In the genomic region with DNA sequence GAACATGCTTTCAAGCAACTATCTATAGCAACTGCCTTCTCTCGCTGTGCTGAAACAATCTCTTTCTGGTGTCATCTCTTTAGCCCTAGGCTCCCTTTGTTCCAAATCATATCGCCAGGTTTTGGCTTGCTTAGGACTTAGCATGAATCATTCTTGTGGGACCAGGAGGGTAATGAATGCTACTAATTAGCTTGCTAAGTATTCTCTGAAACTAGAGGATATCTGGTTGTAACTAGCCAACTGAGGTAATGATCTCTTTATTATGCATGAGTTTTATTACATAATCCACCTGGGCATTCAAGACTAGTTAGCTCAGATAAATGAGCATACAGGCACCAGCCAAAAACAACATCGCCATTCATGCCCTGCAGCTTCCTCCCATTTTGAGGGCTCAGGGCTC, we compare ENCODE assay signal across 23 mouse cellular contexts. TPM values are rescaled to one million over a fixed set of nuclear protein-coding genes. Genes with fewer than 3 reads are reported as not detected.
DNase-seq lines count a peak whose midpoint lies in the region; ATAC-seq and TF ChIP-seq lines count a peak whose summit lies in the region.
"Had no signal": no experiment of that assay in that cellular context is flagged by ENCODE, and none has a peak within 500 bp of the region (broad histone marks: within the 10 kb centered on the region; RNA-seq: fewer than 3 reads in every experiment).

No protein-coding gene starts in this region.

- no peak for ATAC-seq in kidney, embryonic 15.5 days (replicated peaks; ENCODE audit: low FRiP score)
- peak; percentile 43; the same call in 1 of the 2 replicates for ATAC-seq in hindbrain, embryonic 15.5 days (ENCODE audit: low FRiP score, low read depth)
- ATAC-seq: activated CD4-positive, CD25-positive, alpha-beta regulatory T cell, adult 4 months; CD4-positive, CD25-positive, alpha-beta regulatory T cell, adult 4 months; forebrain, embryonic 15.5 days; intestine, embryonic 15.5 days had no signal

- H3K4me3 ChIP-seq in kidney, embryonic 15.5 days (replicated peaks) = no peak overlapping the region
- no peak overlapping the region for H3K4me3 ChIP-seq in hindbrain, embryonic 15.5 days
- H3K4me3 ChIP-seq: embryonic facial prominence, embryonic 13.5 days; forebrain, embryonic 15.5 days; heart, adult 2 months; heart, embryonic 15.5 days; intestine, embryonic 15.5 days had no signal

- H3K4me2 ChIP-seq in kidney, embryonic 15.5 days = no peak overlapping the region
- H3K4me2 ChIP-seq in hindbrain, embryonic 15.5 days = no peak overlapping the region
- H3K4me2 ChIP-seq: embryonic facial prominence, embryonic 13.5 days; forebrain, embryonic 15.5 days; heart, embryonic 11.5 days; heart, embryonic 15.5 days; intestine, embryonic 15.5 days had no signal

- H3K9ac ChIP-seq in kidney, embryonic 15.5 days = no peak overlapping the region
- H3K9ac ChIP-seq in hindbrain, embryonic 15.5 days = no peak overlapping the region
- H3K9ac ChIP-seq: embryonic facial prominence, embryonic 13.5 days; forebrain, embryonic 15.5 days; heart, embryonic 15.5 days; intestine, embryonic 15.5 days had no signal

- intact Hi-C loops in left cerebral cortex, postnatal 4 days (cut with DNase I) = no loop called here

- no peaks in the 10 kb centered on the region for H3K36me3 ChIP-seq in kidney, embryonic 15.5 days
- no peaks in the 10 kb centered on the region for H3K36me3 ChIP-seq in hindbrain, embryonic 15.5 days
- H3K36me3 ChIP-seq: embryonic facial prominence, embryonic 13.5 days; forebrain, embryonic 15.5 days; G1E; heart, embryonic 15.5 days; intestine, embryonic 15.5 days had no signal

- 0 out of 2 replicates have a peak, but pooled peaks cover 3% of the 10 kb centered on the region for H3K4me1 ChIP-seq in kidney, embryonic 15.5 days
- H3K4me1 ChIP-seq in hindbrain, embryonic 15.5 days (replicated peaks) = peaks cover 23% of the 10 kb centered on the region
- H3K4me1 ChIP-seq: embryonic facial prominence, embryonic 13.5 days; heart, embryonic 15.5 days; intestine, embryonic 15.5 days had no signal

- DNase-seq in heart, adult 11 months = peak; percentile 27
- DNase-seq in heart, postnatal 4 days = no peak
- peak; percentile 20 for DNase-seq in kidney, adult 9 months
- peak; percentile 40 for DNase-seq in brain, embryonic 14.5 days (ENCODE audit: low read depth)
- no peak for DNase-seq in adrenal gland, postnatal 36 days
- no peak for DNase-seq in left cerebral cortex, postnatal 4 days
- DNase-seq: adrenal gland, postnatal 14 days; B cell, adult 2 months; cerebellum, adult 8-10 months; cerebellum, postnatal 25 days; gastrocnemius, postnatal 36 days; heart, adult 2 months; heart, postnatal 14 days had no signal

- 86% methylated on average over 3 of the region's 3 CpGs for WGBS in kidney, embryonic 15.5 days
- 55% methylated on average over 3 of the region's 3 CpGs for WGBS in hindbrain, embryonic 15.5 days

- H3K27ac ChIP-seq in kidney, embryonic 15.5 days = no peak overlapping the region
- H3K27ac ChIP-seq in hindbrain, embryonic 15.5 days (replicated peaks) = no peak overlapping the region
- H3K27ac ChIP-seq: embryonic facial prominence, embryonic 13.5 days; forebrain, embryonic 15.5 days; heart, adult 2 months; heart, embryonic 15.5 days; intestine, embryonic 15.5 days had no signal

- TF ChIP-seq POLR2A in brain, embryonic 14.5 days (IDR thresholded peaks at IDR 0.05; ENCODE audit: borderline replicate concordance, extremely low read depth, insufficient read depth, insufficient read length, poor library complexity, severe bottlenecking) = no peak

- H3K9me3 ChIP-seq in kidney, embryonic 15.5 days (replicated peaks) = peaks cover 6% of the 10 kb centered on the region; the same call in 1 of the 2 replicates
- H3K9me3 ChIP-seq in hindbrain, embryonic 15.5 days = no peaks in the 10 kb centered on the region
- H3K9me3 ChIP-seq: forebrain, embryonic 15.5 days; heart, embryonic 15.5 days; intestine, embryonic 15.5 days had no signal

- TF ChIP-seq CTCF in brain, embryonic 14.5 days (IDR thresholded peaks at IDR 0.05; ENCODE audit: borderline replicate concordance, extremely low read depth, insufficient read depth, insufficient read length) = no peak

- no peaks in the 10 kb centered on the region for H3K27me3 ChIP-seq in kidney, embryonic 15.5 days
- no peaks in the 10 kb centered on the region for H3K27me3 ChIP-seq in hindbrain, embryonic 15.5 days
- H3K27me3 ChIP-seq: embryonic facial prominence, embryonic 13.5 days; forebrain, embryonic 15.5 days; heart, embryonic 15.5 days; intestine, embryonic 15.5 days had no signal

RNA-seq across cellular contexts. Expression of gene Cbr4, which starts 44.5 kb away (rescaled TPM):
- total RNA-seq in heart, postnatal 4 days (2021) = 10 to 100 TPM; 40.3 to 41.2 TPM
- polyA plus RNA-seq in kidney, embryonic 15.5 days (2015; fragmentation: Nextera tagmentation; extraction: Ambion mirVana) = 31.1 and 35.2 TPM in 2 replicates
- polyA plus RNA-seq in brain, embryonic 14.5 days (2012; rRNA removed) = 10.2 and 11.7 TPM in 2 replicates
- 17.9 and 19.3 TPM in 2 replicates for polyA plus RNA-seq in hindbrain, embryonic 15.5 days (2015; fragmentation: Nextera tagmentation; extraction: Ambion mirVana)
- 10 to 100 TPM; 45.1 to 57.9 TPM for total RNA-seq in adrenal gland, postnatal 36 days (2021)
- total RNA-seq in left cerebral cortex, postnatal 4 days (2021) = 10 to 100 TPM; 12.5 to 14.0 TPM

Comparison
In these comparisons a context has a peak if more than half of its experiments do, and no peak if none do; other contexts are left out.
1. DNase-seq: peak in heart, adult 11 months (single experiment), kidney, adult 9 months (single experiment) and brain, embryonic 14.5 days (single experiment); none in heart, postnatal 4 days (single experiment), adrenal gland, postnatal 36 days (0 of 2) and left cerebral cortex, postnatal 4 days (single experiment).